Mouse (Mus musculus): ENCODE data around the gene Cpne8.

- TF ChIP-seq GATA1 (IDR thresholded peaks at IDR 0.05; ENCODE audit: borderline replicate concordance, low read length) (no peak), FLI1 (IDR thresholded peaks at IDR 0.05; ENCODE audit: low read length) (no peak)
Measured at GRCm38 (mm10) chr15:90589587-90589986, 89.6 kb downstream of the Cpne8 start.
